Mouse (Mus musculus) heart, postnatal 0 days (tissue): ENCODE results near the gene Pih1d2. TPM values are rescaled to one million over a fixed set of nuclear protein-coding genes. Genes with fewer than 3 reads are reported as not detected.

Experiments
- ATAC-seq: fragments of 200-750 bp; cut with Nextera tagmentation; 2 replicates; pipeline ENCODE4 v1.8.0; 2017; ENCODE audit warnings: low read depth, moderate number of reproducible peaks, moderate library complexity; ENCODE audit not compliant: insufficient read depth
- DNase-seq: peaks from one replicate; pipeline ENCODE4 v3.0.0-alpha.2; 2016; ENCODE audit warnings: low spot score
- H3K27ac ChIP-seq: fragments of 300-500 bp; sonication (generic); 2 replicates; pipeline ENCODE4 v1.5.1; 2014; ENCODE audit warnings: low read depth, mild to moderate bottlenecking
- H3K27me3 ChIP-seq: fragments of 300-500 bp; sonication (generic); 2 replicates; pipeline ENCODE4 v1.6.1; 2014; ENCODE audit warnings: low read length, mixed read lengths; ENCODE audit not compliant: control insufficient read depth, insufficient read depth
- H3K36me3 ChIP-seq: fragments of 300-500 bp; sonication (generic); replicated peaks from 2 replicates; pipeline ENCODE4 v1.6.1; 2014; ENCODE audit warnings: low read length, mixed read lengths; ENCODE audit not compliant: control insufficient read depth, insufficient read depth
- H3K4me1 ChIP-seq: fragments of 300-500 bp; sonication (generic); 2 replicates; pipeline ENCODE4 v1.6.1; 2014; ENCODE audit warnings: antibody characterized with exemption; ENCODE audit not compliant: control insufficient read depth, insufficient read depth
- H3K4me2 ChIP-seq: fragments of 300-500 bp; sonication (generic); 2 replicates; pipeline ENCODE4 v1.6.1; 2014; ENCODE audit warnings: low read depth, mild to moderate bottlenecking, low read length, moderate library complexity
- H3K4me3 ChIP-seq: fragments of 300-500 bp; sonication (generic); 2 replicates; pipeline ENCODE4 v1.5.1; 2014; ENCODE audit warnings: low read depth, low read length
- H3K9ac ChIP-seq: fragments of 300-500 bp; sonication (generic); replicated peaks from 2 replicates; pipeline ENCODE4 v1.6.1; 2014; ENCODE audit warnings: low read depth, low read length, mixed read lengths
- H3K9me3 ChIP-seq: fragments of 300-500 bp; sonication (generic); replicated peaks from 2 replicates; pipeline ENCODE4 v1.6.1; 2016; ENCODE audit warnings: low read length; ENCODE audit not compliant: control insufficient read depth
- CTCF ChIP-seq: IDR thresholded peaks from 2 replicates; pipeline ENCODE4 v1.5.1; 2016; ENCODE audit warnings: antibody characterized with exemption, control low read depth, low read depth
- EP300 ChIP-seq: IDR thresholded peaks from 2 replicates; pipeline ENCODE4 v1.6.1; 2016; ENCODE audit warnings: antibody characterized with exemption, low read depth
- WGBS: fragments of 180-500 bp; shearing (Covaris S2); extraction: QIAGEN DNeasy Blood & Tissue Kit; methylation state at CpG from one replicate; pipeline ENCODE4 v1.1.7; 2014; 5-methylcytosine and 5-hydroxymethylcytosine counted together
- polyA plus RNA-seq: library from polyadenylated mRNA; unstranded; fragments of >200 nt; fragmentation: Nextera tagmentation; extraction: Ambion mirVana; gene quantifications from 2 replicates; pipeline ENCODE4 v1.2.1, GENCODE M21; 2015
- total RNA-seq: library from RNA; depleted of rRNA; stranded (reverse); fragments of >200 nt; gene quantifications from 2 replicates; pipeline ENCODE4 v1.2.3, GENCODE M21; 2014; ENCODE audit warnings: low replicate concordance

Pih1d2 gene
- total and polyA plus RNA-seq, 2 experiments from 2014 or later, result 0.27 to 1.2 TPM

GRCm38 (mm10) chr9:50632016-50632688, 15.0 kb downstream of the Pih1d2 start:
- Histone ChIP-seq H3K27ac (no peak overlapping the region), H3K27me3 (no peaks in the 10 kb centered on the region), H3K4me1 (no peaks in the 10 kb centered on the region), H3K9me3 (no peaks in the 10 kb centered on the region), H3K4me3 (no peak overlapping the region), H3K36me3 (peaks cover 39% of the 10 kb centered on the region), H3K9ac (no peak overlapping the region), H3K4me2 (no peak overlapping the region)
- ATAC-seq (no peak), DNase-seq (no peak)
- 87% methylated on average over 6 of the region's 6 CpGs for whole genome bisulfite sequencing
- TF ChIP-seq EP300, result no peak
- TF ChIP-seq CTCF, result no peak

DNA sequence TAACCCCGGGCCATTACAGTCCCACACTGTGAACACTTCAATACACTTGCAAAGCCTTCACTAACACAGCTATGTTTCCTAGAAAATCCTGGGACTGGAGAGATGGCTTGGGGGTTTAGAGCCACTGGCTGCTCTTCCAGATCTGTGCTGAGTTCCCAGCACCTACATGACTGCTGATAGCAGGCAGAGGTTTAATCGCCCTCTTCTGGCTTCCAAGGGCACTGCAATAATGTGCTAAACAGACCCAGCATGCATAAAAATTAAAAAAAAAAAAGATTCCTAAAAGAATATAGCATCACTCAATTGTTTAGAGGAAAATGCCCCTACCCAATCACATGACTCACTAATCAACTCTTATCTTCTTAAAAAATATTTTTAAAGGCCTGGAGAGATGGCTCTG, 15.9 kb downstream of the Pih1d2 start:
- ATAC-seq, result no peak
- no peaks in the 10 kb centered on the region for H3K4me1 ChIP-seq
- no peak overlapping the region for H3K27ac ChIP-seq
- TF ChIP-seq EP300, result no peak
- peak; percentile 6; the same call in 1 of the 2 replicates for TF ChIP-seq CTCF
- peaks cover 48% of the 10 kb centered on the region for H3K36me3 ChIP-seq
- WGBS, result 57% methylated on average over 2 of the region's 2 CpGs
- no peaks in the 10 kb centered on the region for H3K9me3 ChIP-seq
- H3K27me3 ChIP-seq, result no peaks in the 10 kb centered on the region
- H3K4me2 ChIP-seq, result no peak overlapping the region
- DNase-seq, result no peak
- H3K4me3 ChIP-seq, result no peak overlapping the region
- no peak overlapping the region for H3K9ac ChIP-seq

DNA sequence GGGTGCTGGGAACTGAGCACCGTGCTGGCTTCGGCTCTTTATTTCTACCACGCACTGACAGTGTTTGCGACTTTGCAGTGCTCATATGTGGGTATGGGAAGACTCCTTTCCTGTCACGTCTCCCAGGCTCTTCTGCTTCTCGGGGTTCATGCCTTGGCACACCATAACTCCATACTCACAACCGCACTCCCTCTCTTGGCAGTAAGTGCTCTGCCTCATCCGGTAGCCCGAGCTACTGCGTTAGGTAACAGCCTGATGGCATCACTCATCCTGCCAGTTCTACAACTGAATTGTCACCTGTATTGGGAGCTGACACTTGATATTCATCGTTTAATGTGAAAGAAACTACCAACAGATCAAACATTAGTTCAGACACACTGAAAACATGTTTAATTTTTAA, 17.1 kb downstream of the Pih1d2 start:
- ATAC-seq (no peak), DNase-seq (no peak)
- 95% methylated on average over 11 of the region's 11 CpGs for WGBS
- Histone ChIP-seq H3K9me3 (no peaks in the 10 kb centered on the region), H3K27me3 (no peaks in the 10 kb centered on the region), H3K4me1 (no peaks in the 10 kb centered on the region), H3K9ac (no peak overlapping the region), H3K36me3 (peaks cover 60% of the 10 kb centered on the region), H3K4me3 (no peak overlapping the region), H3K4me2 (no peak overlapping the region), H3K27ac (no peak overlapping the region)
- TF ChIP-seq EP300, result no peak
- no peak for TF ChIP-seq CTCF

DNA sequence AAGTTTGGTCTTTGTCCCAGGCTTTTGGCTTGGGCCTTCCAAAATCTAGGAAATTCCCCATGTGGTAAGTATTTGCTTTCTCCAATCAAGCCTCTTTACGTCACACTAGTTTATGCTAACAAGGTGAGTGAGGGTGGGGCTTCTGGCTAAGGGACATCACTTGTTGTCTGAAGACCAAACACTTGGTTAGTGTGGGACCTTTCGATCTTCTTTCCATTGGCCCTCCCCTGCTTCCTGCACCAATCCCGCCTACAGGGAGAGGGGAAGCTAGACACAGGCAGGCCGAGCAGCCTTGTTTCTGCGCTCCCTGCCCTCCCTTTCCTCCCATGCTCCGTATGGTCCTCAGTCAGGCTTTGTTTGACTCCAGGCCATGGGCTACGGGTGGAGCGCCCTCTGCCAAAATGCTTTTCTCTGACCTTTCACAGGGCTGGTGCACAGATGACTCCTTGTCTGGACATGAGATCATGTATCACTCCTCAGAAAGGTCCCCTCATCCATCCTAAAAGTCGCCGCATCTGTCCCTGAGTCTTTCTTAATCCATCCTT, 29.8 kb downstream of the Pih1d2 start:
- H3K4me2 ChIP-seq, result no peak overlapping the region
- no peak overlapping the region for H3K27ac ChIP-seq
- H3K4me3 ChIP-seq, result no peak overlapping the region
- no peaks in the 10 kb centered on the region for H3K9me3 ChIP-seq
- peaks cover 91% of the 10 kb centered on the region for H3K36me3 ChIP-seq
- H3K27me3 ChIP-seq, result no peaks in the 10 kb centered on the region
- no peak overlapping the region for H3K9ac ChIP-seq
- ATAC-seq, result no peak
- DNase-seq, result no peak
- WGBS, result 82% methylated on average over 10 of the region's 10 CpGs
- H3K4me1 ChIP-seq, result no peaks in the 10 kb centered on the region
- TF ChIP-seq EP300, result no peak
- TF ChIP-seq CTCF, result no peak

- TF ChIP-seq CTCF, result no peak
- no peak for TF ChIP-seq EP300
- ATAC-seq, result no peak
- H3K27ac ChIP-seq, result no peak overlapping the region
- no peak overlapping the region for H3K9ac ChIP-seq
- 96% methylated on average over 10 of the region's 10 CpGs for WGBS
- no peak overlapping the region for H3K4me3 ChIP-seq
- H3K36me3 ChIP-seq, result peaks cover 78% of the 10 kb centered on the region
- no peak for DNase-seq
- no peaks in the 10 kb centered on the region for H3K4me1 ChIP-seq
- no peaks in the 10 kb centered on the region for H3K27me3 ChIP-seq
- no peaks in the 10 kb centered on the region for H3K9me3 ChIP-seq
- no peak overlapping the region for H3K4me2 ChIP-seq
These were observed 33.4 kb downstream of the Pih1d2 start for GRCm38 (mm10) chr9:50650503-50650902.

DNA sequence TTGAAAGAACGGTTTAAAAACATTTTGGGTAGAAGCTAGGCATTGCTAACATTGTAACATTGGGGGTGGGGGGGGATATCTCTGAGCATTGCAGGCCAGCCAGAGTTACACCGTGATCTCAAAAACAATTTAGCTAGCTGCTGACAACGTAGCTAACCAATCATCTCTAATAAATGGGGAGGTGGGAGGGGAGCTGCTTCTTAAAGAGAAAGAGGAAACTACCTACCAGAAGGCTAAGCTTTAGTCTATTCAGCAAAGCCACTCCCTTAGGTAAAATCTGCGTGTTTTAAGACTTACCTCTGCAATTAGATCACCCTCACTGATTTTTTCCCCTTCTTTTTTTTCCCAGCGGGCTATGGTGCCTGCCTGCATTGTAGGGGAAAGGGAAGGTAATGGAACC, 41.3 kb downstream of the Pih1d2 start:
- Histone ChIP-seq H3K27ac (peak overlapping the region; percentile 86), H3K27me3 (no peaks in the 10 kb centered on the region), H3K9ac (peak overlapping the region; percentile 94), H3K4me2 (peak overlapping the region; percentile 75), H3K4me3 (peak overlapping the region; percentile 96), H3K9me3 (no peaks in the 10 kb centered on the region), H3K36me3 (peaks cover 19% of the 10 kb centered on the region), H3K4me1 (no peaks in the 10 kb centered on the region)
- 10% methylated on average over 5 of the region's 5 CpGs for WGBS
- DNase-seq, result no peak
- TF ChIP-seq EP300 (no peak), CTCF (no peak)
- ATAC-seq, result no peak
